Mouse (Mus musculus): ENCODE data around the gene Adgrl2.

Gene Adgrl2

GRCm38 (mm10) chr3:148921966-148922587 lies 68.3 kb downstream of the Adgrl2 start:
- DNase-seq (ENCODE audit: low spot score): peak; percentile 41

- peak; percentile 39 for DNase-seq (ENCODE audit: low spot score)
Observed at GRCm38 (mm10) chr3:148920881-148921280, 69.5 kb downstream of the Adgrl2 start.

DNA sequence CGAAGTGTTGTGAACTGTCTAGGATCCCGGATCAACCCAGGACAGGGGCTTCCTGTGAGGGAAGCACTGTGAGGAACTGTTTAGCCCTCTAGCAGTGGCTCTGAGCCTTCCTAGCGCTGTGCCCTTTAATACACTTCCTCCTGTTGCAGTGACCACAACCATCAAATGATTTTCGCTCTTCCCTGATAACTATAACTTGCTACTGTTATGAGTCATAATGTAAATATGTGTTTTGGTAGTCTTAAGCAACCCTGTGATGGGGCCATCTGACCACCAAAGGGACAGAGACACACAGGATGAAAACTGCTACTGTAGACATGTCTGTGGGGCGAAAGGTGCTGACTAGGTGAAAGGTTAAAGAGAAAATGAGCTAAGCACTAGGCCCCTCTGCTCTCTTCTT lies 71.9 kb downstream of the Adgrl2 start:
- DNase-seq (ENCODE audit: low spot score): no peak

DNA sequence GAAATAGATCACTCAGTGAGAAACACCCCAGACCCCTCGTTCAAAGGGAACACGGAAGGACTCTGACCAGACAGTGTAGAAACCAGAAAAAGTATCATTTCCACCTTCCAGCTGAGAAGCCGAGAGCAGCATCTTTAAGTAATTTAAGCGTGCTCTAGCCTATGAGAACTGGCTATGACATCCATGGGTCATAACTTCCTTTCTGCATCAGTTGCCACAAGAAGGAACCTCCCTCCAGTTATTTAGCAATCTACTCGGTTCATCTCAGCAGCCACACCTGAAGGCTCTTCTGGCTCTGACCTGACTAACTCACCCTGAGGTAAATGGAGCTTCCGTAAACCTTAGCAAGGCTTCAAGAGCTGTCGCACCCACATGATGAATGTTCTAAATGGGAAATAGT lies 72.5 kb downstream of the Adgrl2 start:
- no peak for DNase-seq (ENCODE audit: low spot score)

GRCm38 (mm10) chr3:148916226-148916625 lies 74.1 kb downstream of the Adgrl2 start:
- no peak for DNase-seq (ENCODE audit: low spot score)

DNA sequence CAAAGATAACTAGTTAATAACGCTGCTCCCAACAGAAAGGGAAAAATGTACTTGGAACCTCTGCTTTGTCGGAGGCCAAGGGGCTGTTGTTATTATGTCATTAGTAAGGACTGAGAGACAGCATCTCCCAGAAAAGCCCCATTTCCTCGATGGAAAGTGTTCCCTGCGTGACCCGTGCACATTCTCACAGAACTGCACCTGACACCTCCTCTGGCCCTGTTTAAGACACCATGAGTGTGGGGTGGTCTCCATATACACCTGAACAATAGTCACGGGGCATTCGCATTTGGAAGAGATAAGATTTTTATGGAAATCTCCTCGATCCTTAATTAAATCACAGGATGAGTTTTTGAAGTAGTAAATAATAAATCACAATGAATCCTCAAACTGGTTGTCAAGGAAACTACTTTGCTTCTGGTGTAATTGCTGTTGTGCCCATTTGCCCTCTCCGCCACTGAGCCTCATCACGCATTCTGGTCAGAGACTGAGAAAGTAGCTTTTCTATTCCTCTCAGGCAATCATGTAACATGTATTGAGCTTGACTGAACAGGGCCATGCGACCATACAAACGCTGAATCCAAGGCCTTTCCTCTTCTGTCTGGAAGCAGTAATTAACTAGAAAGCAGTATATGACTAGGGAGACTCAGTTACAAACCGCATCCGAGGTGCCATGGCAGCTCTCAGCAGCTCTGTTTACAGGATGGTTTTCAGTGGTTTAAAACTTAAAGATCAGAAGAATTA lies 77.2 kb downstream of the Adgrl2 start:
- DNase-seq (ENCODE audit: low spot score): peak; percentile 60

- DNase-seq (ENCODE audit: low spot score): peak; percentile 45
Observed at GRCm38 (mm10) chr3:148912536-148912935, 77.8 kb downstream of the Adgrl2 start.

DNA sequence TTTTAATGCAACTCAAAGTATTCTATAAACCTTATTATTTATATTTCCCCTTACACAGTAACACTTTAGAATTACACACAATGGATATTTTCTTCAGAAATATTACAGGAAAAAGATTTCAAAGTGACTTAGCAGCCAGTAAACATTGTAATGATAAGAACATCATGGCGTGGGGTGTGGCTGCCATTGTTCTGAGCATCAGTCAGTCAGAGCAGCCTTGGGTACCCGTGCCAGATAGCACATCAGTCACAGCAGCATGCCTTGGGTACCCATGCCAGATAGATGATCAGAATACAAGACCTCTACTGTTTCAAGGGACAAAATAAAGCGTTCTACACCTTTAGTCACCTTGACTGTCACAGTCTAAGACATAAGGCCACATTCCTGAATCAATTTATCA lies 82.5 kb downstream of the Adgrl2 start:
- DNase-seq (ENCODE audit: low spot score): no peak

- DNase-seq (ENCODE audit: low spot score): peak; percentile 37
Observed at GRCm38 (mm10) chr3:148907024-148907778, 83.2 kb downstream of the Adgrl2 start.

DNA sequence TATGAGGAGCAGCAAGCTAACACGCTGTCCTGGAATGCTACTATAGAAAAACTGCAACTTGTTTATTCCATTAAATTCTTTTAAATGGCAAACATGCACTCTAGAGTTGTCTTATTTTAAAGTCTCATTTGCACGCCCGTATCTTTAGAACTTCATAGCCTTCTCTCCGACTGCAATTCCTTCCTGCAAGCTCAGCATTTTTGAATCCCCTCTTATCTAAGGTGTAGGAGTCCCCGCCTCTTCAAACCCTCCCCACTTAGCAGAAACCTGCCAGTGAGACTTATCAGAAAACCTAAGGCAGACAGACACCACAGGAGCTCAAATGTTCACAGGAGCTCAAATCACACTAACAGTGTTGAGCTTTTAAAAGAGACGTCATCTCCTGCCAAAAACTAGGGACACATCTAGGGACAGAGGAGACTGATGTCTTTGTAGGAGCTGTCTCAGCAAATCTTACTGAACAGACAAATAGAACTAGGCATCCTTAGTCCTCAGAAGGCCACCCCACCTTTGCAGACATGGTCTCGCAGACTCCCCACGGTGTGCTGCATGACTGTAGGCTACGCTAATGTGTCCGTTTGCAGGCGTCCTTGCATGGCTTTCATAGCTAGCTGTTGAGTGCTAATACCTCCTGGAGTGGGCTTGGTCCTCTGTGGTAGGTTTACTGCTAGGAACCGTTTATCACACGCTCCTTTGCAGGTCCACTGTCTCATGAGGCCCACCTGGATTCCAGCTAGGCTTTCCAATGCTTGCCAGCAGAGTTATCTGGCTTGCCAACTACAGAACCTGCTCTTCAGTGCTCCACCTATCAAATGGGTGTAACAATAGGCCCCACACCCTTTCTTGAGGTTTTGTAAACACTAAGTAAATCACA lies 84.2 kb downstream of the Adgrl2 start:
- DNase-seq (ENCODE audit: low spot score): no peak

DNA sequence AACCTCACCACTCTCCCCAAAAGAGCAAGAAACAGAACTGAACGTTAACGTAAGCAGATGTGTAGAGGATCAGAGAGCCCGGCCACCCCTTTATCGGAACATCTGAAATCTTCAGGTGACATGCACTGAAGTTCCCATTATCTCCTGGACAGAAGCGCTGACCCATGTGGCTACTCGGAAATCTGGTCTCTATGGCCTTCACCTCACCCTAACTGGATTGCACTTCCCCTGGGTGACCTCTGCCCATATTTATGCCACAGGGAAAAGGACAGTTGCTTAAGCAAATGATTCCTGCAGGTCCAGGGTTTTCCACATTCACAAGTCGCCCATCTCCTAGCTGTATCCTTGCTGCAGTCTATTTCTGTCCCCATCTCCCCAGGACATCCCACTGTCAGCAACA lies 84.9 kb downstream of the Adgrl2 start:
- DNase-seq (ENCODE audit: low spot score): no peak

GRCm38 (mm10) chr3:148899857-148900256 lies 90.5 kb downstream of the Adgrl2 start:
- DNase-seq (ENCODE audit: low spot score): no peak

- DNase-seq (ENCODE audit: low spot score): no peak
Observed at GRCm38 (mm10) chr3:148899416-148899815, 90.9 kb downstream of the Adgrl2 start.

DNA sequence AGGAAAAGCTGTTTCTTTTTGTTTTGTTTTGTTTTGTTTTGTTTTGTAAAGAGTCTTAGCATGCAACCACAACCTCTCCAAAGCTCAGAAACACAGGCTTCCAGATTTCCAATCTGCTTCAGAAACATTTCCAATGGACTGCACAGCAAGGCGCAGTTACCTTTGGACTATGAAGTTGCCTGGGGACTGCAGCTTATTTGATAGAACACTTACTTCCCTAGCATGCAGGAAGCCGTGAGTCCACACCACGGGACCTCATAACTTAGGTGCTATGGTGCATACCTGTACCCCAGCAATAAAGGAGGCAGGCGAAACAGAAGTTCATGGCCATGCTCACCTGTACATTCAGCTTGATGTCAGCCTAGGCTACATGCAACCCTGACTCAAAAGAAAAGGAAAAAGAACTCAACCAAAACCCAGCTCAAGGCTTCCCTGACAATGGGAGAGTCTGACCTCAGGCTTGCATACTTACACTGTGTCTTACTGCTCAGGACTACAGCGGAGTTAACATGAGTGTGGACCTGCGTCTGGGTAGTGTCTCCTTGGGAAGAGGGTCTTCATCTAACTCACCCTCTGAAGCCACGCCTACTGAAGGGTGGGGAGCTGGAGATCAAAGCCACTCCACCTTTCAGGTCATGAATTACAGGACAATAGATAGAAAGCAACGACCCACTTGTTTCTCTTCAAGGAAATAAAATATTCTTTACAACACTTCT lies 91.7 kb downstream of the Adgrl2 start:
- no peak for DNase-seq (ENCODE audit: low spot score)

- no peak for DNase-seq (ENCODE audit: low spot score)
Observed at GRCm38 (mm10) chr3:148896281-148896680, 94.1 kb downstream of the Adgrl2 start.

- DNase-seq (ENCODE audit: low spot score): no peak
Observed at GRCm38 (mm10) chr3:148895396-148896109, 94.8 kb downstream of the Adgrl2 start.

DNA sequence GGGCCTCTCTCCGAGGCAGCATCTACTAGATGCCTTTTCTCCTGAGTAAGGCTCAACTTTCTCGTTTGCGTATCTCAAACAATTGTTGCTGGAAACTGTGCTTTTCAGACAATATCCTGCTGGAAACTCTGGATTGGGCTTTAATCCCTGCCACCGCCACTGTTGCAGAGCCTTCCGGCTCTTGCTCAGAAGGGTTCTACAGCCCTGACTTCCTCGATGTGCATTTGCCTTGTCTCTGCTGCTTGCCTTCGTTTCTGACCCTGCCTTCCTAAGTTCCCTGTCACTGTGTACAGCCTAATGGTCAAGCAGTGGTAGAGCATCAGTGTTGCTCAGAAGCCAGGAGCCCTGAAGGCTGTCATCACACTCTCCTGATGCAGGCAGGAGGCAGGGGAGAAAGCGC lies 95.5 kb downstream of the Adgrl2 start:
- no peak for DNase-seq (ENCODE audit: low spot score)

DNA sequence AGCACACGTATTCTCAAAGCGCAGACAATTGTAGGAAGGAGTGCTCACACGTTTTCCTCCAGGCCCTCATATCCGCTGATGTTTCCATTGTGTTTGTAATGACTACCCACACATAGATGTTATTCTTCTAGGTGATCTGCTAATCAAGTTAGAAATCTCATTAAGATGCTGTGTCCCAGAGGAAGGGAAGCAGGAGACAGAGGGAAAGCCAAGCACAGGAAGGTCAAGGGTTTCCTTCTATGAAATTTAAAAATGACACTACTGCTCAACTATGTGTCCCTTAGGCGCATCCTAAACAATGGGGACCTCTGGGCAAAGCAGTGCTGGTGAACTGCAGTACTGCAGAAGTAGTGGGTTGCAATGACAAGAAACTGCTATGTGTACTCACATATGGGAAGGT lies 102.5 kb downstream of the Adgrl2 start:
- DNase-seq (ENCODE audit: low spot score): no peak

DNA sequence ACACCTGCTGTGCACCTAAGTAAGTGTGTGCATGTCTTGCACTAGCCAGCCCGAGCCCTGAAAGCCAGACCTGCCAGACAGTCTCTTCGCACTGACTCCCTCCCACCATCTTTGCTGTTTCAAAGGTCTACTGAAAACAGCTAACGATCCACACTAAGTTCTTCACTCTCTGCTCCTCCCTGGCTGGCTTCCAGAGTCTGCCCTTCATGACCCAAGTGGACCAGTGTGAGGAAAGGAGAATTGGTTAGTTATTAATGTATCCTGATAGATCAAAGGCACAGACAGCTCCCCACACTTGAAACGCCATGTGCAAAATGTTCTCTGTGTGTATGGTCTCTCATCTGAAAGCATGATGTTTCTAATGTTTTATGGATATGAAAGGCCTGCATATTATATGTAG lies 103.4 kb downstream of the Adgrl2 start:
- DNase-seq (ENCODE audit: low spot score): no peak

GRCm38 (mm10) chr3:148885980-148886668 lies 104.2 kb downstream of the Adgrl2 start:
- DNase-seq (ENCODE audit: low spot score): no peak
